ENCODE assay signal across 16 mouse cellular contexts in genomic region chr1:118909051-118909450, GRCm38 (mm10).
A peak's percentile ranks its signal among the peaks of the same experiment; 100 is the strongest.
DNase-seq lines count a peak whose midpoint lies in the region; ATAC-seq lines count a peak whose summit lies in the region.
"Had no signal": no experiment of that assay in that cellular context is flagged by ENCODE, and none has a peak within 500 bp of the region (broad histone marks: within the 10 kb centered on the region; RNA-seq: fewer than 3 reads in every experiment).

No protein-coding gene starts in this region.

- no peak overlapping the region for H3K4me3 ChIP-seq in embryonic facial prominence, embryonic 15.5 days (replicated peaks)
- no peak overlapping the region for H3K4me3 ChIP-seq in embryonic facial prominence, embryonic 10.5 days
- no peak overlapping the region for H3K4me3 ChIP-seq in limb, embryonic 10.5 days
- H3K4me3 ChIP-seq: embryonic facial prominence, embryonic 13.5 days; megakaryocyte, embryonic 14.5 days had no signal

- no peak for DNase-seq in embryonic facial prominence, embryonic 10.5 days (ENCODE audit: low spot score)
- peak; percentile 35 for DNase-seq in layer of hippocampus, adult 11-12 months (ENCODE audit: low spot score)
- DNase-seq in layer of hippocampus, adult 9-10 months (ENCODE audit: low spot score): no peak
- peak; percentile 16 to 39 for DNase-seq in layer of hippocampus, adult 18-20 months (ENCODE audit: low spot score in 2 of 2)
- DNase-seq in limb, embryonic 10.5 days (ENCODE audit: low spot score): no peak
- no peak for DNase-seq in thymus, postnatal 14 days
- DNase-seq: adrenal gland, postnatal 10 days; cerebellum, adult 11 months; heart, adult 11 months; lung, postnatal 14 days; thymus, postnatal 25 days had no signal

- ATAC-seq in embryonic facial prominence, embryonic 15.5 days (ENCODE audit: insufficient number of reproducible peaks, low FRiP score, low TSS enrichment, low read depth): no peak

- H3K4me1 ChIP-seq in embryonic facial prominence, embryonic 15.5 days: peaks cover 92% of the 10 kb centered on the region
- peaks cover 77% of the 10 kb centered on the region for H3K4me1 ChIP-seq in embryonic facial prominence, embryonic 10.5 days
- H3K4me1 ChIP-seq in limb, embryonic 10.5 days: peaks cover 99% of the 10 kb centered on the region
- H3K4me1 ChIP-seq: megakaryocyte, embryonic 14.5 days had no signal

- H3K9me3 ChIP-seq in embryonic facial prominence, embryonic 15.5 days (replicated peaks): no peaks in the 10 kb centered on the region
- no peaks in the 10 kb centered on the region for H3K9me3 ChIP-seq in embryonic facial prominence, embryonic 10.5 days
- no peaks in the 10 kb centered on the region for H3K9me3 ChIP-seq in limb, embryonic 10.5 days (replicated peaks)
- H3K9me3 ChIP-seq: embryonic facial prominence, embryonic 13.5 days had no signal

- no peak overlapping the region for H3K4me2 ChIP-seq in embryonic facial prominence, embryonic 15.5 days (replicated peaks)
- H3K4me2 ChIP-seq: embryonic facial prominence, embryonic 13.5 days had no signal

- H3K9ac ChIP-seq in embryonic facial prominence, embryonic 15.5 days: no peak overlapping the region
- H3K9ac ChIP-seq: embryonic facial prominence, embryonic 13.5 days had no signal

- no peaks in the 10 kb centered on the region for H3K36me3 ChIP-seq in embryonic facial prominence, embryonic 15.5 days
- peaks cover 4% of the 10 kb centered on the region; the same call in 1 of the 2 replicates for H3K36me3 ChIP-seq in embryonic facial prominence, embryonic 10.5 days (replicated peaks)
- H3K36me3 ChIP-seq in limb, embryonic 10.5 days: 0 out of 2 replicates have a peak, but pooled peaks cover 3% of the 10 kb centered on the region
- H3K36me3 ChIP-seq: embryonic facial prominence, embryonic 13.5 days had no signal

- H3K27ac ChIP-seq in embryonic facial prominence, embryonic 15.5 days (replicated peaks): 0 out of 2 replicates have a peak overlapping the region, but pooled peaks have one; percentile 65
- H3K27ac ChIP-seq in embryonic facial prominence, embryonic 10.5 days (replicated peaks): no peak overlapping the region
- peak overlapping the region; percentile 67 for H3K27ac ChIP-seq in limb, embryonic 10.5 days
- H3K27ac ChIP-seq: stomach, postnatal 0 days had no signal

- H3K27me3 ChIP-seq in embryonic facial prominence, embryonic 15.5 days: no peaks in the 10 kb centered on the region
- peaks cover 21% of the 10 kb centered on the region; the same call in 1 of the 2 replicates for H3K27me3 ChIP-seq in embryonic facial prominence, embryonic 10.5 days (replicated peaks; ENCODE audit: low read depth, poor library complexity, severe bottlenecking)
- H3K27me3 ChIP-seq in limb, embryonic 10.5 days (ENCODE audit: low read depth, poor library complexity, severe bottlenecking): no peaks in the 10 kb centered on the region
- H3K27me3 ChIP-seq: CH12.LX; embryonic facial prominence, embryonic 13.5 days; megakaryocyte, embryonic 14.5 days had no signal

- 81% methylated on average over 3 of the region's 3 CpGs for WGBS in embryonic facial prominence, embryonic 15.5 days
- 94% methylated on average over 3 of the region's 3 CpGs for WGBS in embryonic facial prominence, embryonic 10.5 days
- WGBS in limb, embryonic 10.5 days: 84% methylated on average over 3 of the region's 3 CpGs

Comparison
In these comparisons a context has a peak if more than half of its experiments do, and no peak if none do; other contexts are left out.
1. DNase-seq: peak in layer of hippocampus, adult 11-12 months (single experiment) and layer of hippocampus, adult 18-20 months (2 of 2); none in embryonic facial prominence, embryonic 10.5 days (single experiment), layer of hippocampus, adult 9-10 months (single experiment), limb, embryonic 10.5 days (single experiment) and thymus, postnatal 14 days (single experiment).